Mouse (Mus musculus) heart, embryonic 11.5 days (tissue): ENCODE measurements around the gene Cers5. TPM values are rescaled to one million over a fixed set of nuclear protein-coding genes. Genes with fewer than 3 reads are reported as not detected.
"Not testable (repeated sequence)": the region's sequence is repeated elsewhere in the genome, so short reads cannot be mapped to it uniquely, and the experiment has no call there.

ENCODE experiments used
- ATAC-seq: fragments of 200-750 bp; cut with Nextera tagmentation; replicated peaks from 2 replicates; pipeline ENCODE4 v1.8.0; 2017; ENCODE audit warnings: moderate library complexity; ENCODE audit not compliant: insufficient number of reproducible peaks, low FRiP score, low TSS enrichment
- H3K27ac ChIP-seq: fragments of 300-500 bp; sonication (generic); 2 replicates; pipeline ENCODE4 v1.5.1; 2014; ENCODE audit warnings: mild to moderate bottlenecking, low read depth, low read length
- H3K27me3 ChIP-seq: fragments of 300-500 bp; sonication (generic); 2 replicates; pipeline ENCODE4 v1.6.1; 2014; ENCODE audit warnings: mild to moderate bottlenecking, low read length, mixed read lengths; ENCODE audit not compliant: control insufficient read depth, insufficient read depth
- H3K36me3 ChIP-seq: fragments of 300-500 bp; sonication (generic); 2 replicates; pipeline ENCODE4 v1.6.1; 2014; ENCODE audit warnings: mild to moderate bottlenecking, low read length, moderate library complexity, mixed read lengths; ENCODE audit not compliant: control insufficient read depth, insufficient read depth
- H3K4me1 ChIP-seq: fragments of 300-500 bp; sonication (generic); 2 replicates; pipeline ENCODE4 v1.6.1; 2014; ENCODE audit warnings: low read length; ENCODE audit not compliant: control insufficient read depth, insufficient read depth
- H3K4me2 ChIP-seq: fragments of 300-500 bp; sonication (generic); 2 replicates; pipeline ENCODE4 v1.6.1; 2014; ENCODE audit warnings: mild to moderate bottlenecking, moderate library complexity
- H3K4me3 ChIP-seq: fragments of 300-500 bp; sonication (generic); 2 replicates; pipeline ENCODE4 v1.5.1; 2014; ENCODE audit warnings: low read depth, low read length
- H3K9ac ChIP-seq: fragments of 300-500 bp; sonication (generic); 2 replicates; pipeline ENCODE4 v1.6.1; 2014; ENCODE audit warnings: mild to moderate bottlenecking, low read depth, low read length, moderate library complexity
- H3K9me3 ChIP-seq: fragments of 300-500 bp; sonication (generic); replicated peaks from 2 replicates; pipeline ENCODE4 v1.6.1; 2016; ENCODE audit warnings: low read length; ENCODE audit not compliant: control insufficient read depth
- WGBS: fragments of 180-500 bp; shearing (Covaris S2); extraction: QIAGEN DNeasy Blood & Tissue Kit; methylation state at CpG from one replicate; pipeline ENCODE4 v1.1.7; 2014; ENCODE audit not compliant: insufficient replicate concordance; 5-methylcytosine and 5-hydroxymethylcytosine counted together
- polyA plus RNA-seq: library from polyadenylated mRNA; unstranded; fragments of >200 nt; fragmentation: Nextera tagmentation; extraction: Ambion mirVana; gene quantifications from 2 replicates; pipeline ENCODE4 v1.2.1, GENCODE M21; 2014

Gene Cers5
- polyA plus RNA-seq, 1 experiment from 2014 or later, result 56.1 TPM

DNA sequence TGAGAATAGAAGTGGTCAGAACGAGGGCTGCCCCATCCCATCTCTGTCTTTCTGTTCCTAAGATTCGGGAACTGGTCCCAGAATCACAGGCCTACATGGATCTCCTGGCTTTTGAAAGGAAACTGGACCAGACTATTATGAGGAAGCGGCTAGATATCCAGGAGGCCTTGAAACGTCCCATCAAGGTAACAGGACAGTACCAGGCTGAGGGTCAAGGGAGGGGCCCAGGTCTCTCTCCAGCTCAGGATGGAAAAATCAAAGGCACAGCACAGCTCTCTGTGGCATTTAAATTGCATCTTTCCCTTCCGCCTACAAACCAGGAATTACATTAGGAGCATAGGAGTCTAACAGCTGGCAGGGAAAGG, 69.0 kb downstream of the Cers5 start:
- ATAC-seq, result no peak
- peaks cover 39% of the 10 kb centered on the region for H3K4me1 ChIP-seq

DNA sequence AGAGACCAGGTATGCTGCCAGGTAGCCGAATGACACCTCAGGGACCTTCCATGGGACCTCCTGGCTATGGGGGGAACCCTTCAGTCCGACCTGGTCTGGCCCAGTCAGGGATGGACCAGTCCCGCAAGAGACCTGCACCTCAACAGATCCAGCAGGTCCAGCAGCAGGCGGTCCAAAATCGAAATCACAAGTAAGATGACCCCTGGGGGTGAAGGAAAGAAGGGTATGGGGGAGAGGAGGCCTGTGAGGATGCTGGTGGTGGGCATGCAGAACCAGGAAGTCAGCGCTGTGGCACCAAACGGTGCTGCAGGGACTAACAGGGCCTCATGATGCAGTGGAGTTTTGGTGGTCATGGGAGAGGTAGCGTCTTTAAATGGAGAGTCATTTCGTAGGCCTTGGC, 69.6 kb downstream of the Cers5 start:
- peak overlapping the region; percentile 98 for H3K9ac ChIP-seq
- peaks cover 41% of the 10 kb centered on the region for H3K4me1 ChIP-seq
- no peaks in the 10 kb centered on the region for H3K9me3 ChIP-seq
- peaks cover 19% of the 10 kb centered on the region for H3K36me3 ChIP-seq
- peak overlapping the region; percentile 82 for H3K4me2 ChIP-seq
- 65% methylated on average over 9 of the region's 9 CpGs for WGBS
- H3K4me3 ChIP-seq, result peak overlapping the region; percentile 87
- H3K27ac ChIP-seq, result peak overlapping the region; percentile 98
- ATAC-seq, result no peak
- peaks cover 3% of the 10 kb centered on the region; the same call in 1 of the 2 replicates for H3K27me3 ChIP-seq

More for the DNA sequence above, 69.0 kb downstream of the Cers5 start:
- Histone ChIP-seq H3K4me2 (peak overlapping the region; percentile 82), H3K9ac (0 out of 2 replicates have a peak overlapping the region, but pooled peaks have one; percentile 16), H3K9me3 (no peaks in the 10 kb centered on the region), H3K27me3 (peaks cover under 1% of the 10 kb centered on the region; the same call in 1 of the 2 replicates), H3K36me3 (peaks cover 20% of the 10 kb centered on the region), H3K4me3 (peak overlapping the region; percentile 14; the same call in 1 of the 2 replicates), H3K27ac (peak overlapping the region; percentile 98)
- 72% methylated on average over 5 of the region's 5 CpGs for WGBS

DNA sequence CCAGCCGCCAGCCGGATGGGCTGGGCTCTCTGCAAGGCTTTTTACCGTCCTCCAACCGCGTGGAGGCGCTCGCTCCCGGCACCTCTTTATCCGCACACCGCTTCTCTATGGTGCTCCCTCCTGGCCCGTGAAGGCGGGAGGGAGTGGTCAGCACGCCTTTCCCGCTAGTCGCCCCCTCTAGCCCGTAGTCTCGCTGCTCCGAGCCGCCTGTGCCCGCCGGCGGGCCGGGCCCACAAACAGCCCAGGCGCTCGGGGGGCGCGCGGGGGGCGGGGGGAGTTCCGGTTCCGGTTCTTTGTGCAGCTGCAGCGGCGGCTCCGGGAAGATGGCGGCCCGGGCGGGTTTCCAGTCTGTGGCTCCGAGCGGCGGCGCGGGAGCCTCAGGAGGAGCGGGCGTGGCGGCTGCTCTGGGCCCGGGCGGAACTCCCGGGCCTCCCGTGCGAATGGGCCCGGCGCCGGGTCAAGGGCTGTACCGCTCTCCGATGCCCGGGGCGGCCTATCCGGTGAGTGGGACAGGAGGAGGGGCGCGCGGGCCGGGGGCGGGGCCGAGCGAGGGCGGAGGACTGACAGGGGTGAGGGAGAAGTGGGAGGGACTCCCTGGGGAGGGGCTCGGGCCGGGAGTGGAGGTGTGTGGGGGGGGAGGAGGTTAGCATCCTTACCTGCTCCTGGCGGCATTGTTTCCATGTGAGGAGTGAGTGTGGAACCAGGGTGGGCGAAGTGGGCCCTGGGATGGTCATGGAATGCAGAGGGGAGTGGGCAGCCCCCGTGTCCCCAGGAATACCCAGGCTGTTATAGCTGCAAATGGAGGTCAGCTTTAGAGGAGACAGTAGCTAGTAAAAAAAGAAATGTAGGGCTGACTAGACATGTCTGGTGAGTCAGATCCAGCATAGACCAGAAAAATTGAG, 70.4 kb downstream of the Cers5 start, which contains the start of gene Smarcd1:
TSS of gene Smarcd1 (plus strand) at position 131 of the 902 bp plus-strand sequence.
- ATAC-seq, result peak; percentile 85
- under 1% methylated on average over 62 of the region's 71 CpGs for WGBS
- no peaks in the 10 kb centered on the region for H3K9me3 ChIP-seq
- H3K4me3 ChIP-seq, result peak within 1 kb of the TSS; percentile 87
- peaks cover 7% of the 10 kb centered on the region; the same call in 1 of the 2 replicates for H3K27me3 ChIP-seq
- peaks cover 41% of the 10 kb centered on the region for H3K4me1 ChIP-seq
- H3K4me2 ChIP-seq, result peak within 1 kb of the TSS; percentile 82
- peak within 1 kb of the TSS; percentile 98 for H3K9ac ChIP-seq
- H3K27ac ChIP-seq, result peak within 1 kb of the TSS; percentile 98
- H3K36me3 ChIP-seq, result peaks cover 11% of the 10 kb centered on the region; the same call in 1 of the 2 replicates

DNA sequence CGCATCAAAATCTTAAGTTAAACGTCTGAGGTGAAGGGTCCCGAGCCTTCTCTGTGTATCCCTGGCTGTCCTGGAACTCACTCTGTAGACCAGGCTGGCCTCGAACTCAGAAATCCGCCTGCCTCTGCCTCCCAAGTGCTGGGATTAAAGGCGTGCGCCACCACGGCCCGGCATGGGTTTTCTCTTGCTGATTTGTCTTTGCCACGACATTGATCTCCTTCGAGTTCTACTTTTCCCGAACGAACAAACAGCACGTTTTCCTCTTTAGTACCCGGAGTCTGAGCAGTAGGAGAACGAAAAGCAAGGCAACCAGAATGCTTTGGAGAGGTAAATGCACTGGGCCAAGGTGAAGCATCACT, 71.1 kb downstream of the Cers5 start:
- H3K36me3 ChIP-seq, H3K9me3 ChIP-seq, H3K27me3 ChIP-seq, ATAC-seq: not testable (repeated sequence)
- Histone ChIP-seq H3K4me2 (peak overlapping the region; percentile 82), H3K9ac (peak overlapping the region; percentile 98), H3K4me1 (peaks cover 41% of the 10 kb centered on the region), H3K4me3 (peak overlapping the region; percentile 87), H3K27ac (peak overlapping the region; percentile 98; the same call in 1 of the 2 replicates)
- 35% methylated on average over 16 of the region's 16 CpGs for WGBS

DNA sequence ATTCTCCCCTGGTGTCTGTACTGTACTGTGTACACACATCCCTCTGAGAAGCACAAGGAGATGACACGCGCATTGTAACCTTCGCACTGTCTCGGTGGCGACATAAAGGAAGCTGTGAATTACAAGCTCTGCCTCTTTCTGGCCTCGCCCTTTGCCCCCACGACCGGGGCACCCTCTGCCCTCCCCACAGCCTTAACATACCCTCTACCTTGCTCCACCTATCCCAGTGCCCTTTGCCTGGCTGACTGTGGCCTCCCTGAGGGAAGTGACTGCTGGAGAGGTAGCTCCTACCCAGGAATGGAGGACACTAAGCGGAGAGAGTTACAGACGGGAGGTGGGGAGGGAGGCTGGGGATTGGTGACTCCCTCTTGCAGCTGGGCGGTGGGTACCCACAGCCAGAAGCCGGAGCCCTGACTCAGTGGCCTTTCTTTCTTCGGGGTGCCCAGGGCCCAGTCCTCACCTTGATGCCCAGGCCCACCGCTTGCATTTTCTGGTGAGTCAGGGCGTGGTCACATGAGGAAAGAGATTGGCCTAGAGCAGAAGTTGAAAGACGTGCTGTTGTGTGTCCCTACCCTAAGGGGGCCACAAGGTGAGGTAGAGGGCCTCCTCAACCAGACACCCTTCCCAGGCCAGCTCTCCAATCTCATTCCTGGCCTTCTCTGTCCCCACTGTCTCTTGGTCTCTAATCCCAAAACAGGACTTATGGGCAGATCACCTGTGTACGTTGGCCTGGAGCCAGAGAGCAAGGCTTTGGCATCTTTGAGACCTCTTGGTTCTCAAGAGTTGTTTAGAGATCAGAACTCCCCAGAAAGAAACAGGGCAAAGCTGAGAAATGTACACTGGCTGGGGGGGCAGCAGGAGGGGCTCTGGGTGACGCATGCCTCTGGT, 72.2 kb downstream of the Cers5 start:
- H3K36me3 ChIP-seq, result no peaks in the 10 kb centered on the region; the same call in 1 of the 2 replicates
- H3K4me3 ChIP-seq, result no peak overlapping the region
- no peak overlapping the region for H3K9ac ChIP-seq
- H3K9me3 ChIP-seq, result no peaks in the 10 kb centered on the region
- 83% methylated on average over 18 of the region's 18 CpGs for WGBS
- no peak overlapping the region for H3K4me2 ChIP-seq
- peaks cover 7% of the 10 kb centered on the region; the same call in 1 of the 2 replicates for H3K27me3 ChIP-seq
- peaks cover 36% of the 10 kb centered on the region for H3K4me1 ChIP-seq
- no peak overlapping the region for H3K27ac ChIP-seq
- no peak for ATAC-seq

DNA sequence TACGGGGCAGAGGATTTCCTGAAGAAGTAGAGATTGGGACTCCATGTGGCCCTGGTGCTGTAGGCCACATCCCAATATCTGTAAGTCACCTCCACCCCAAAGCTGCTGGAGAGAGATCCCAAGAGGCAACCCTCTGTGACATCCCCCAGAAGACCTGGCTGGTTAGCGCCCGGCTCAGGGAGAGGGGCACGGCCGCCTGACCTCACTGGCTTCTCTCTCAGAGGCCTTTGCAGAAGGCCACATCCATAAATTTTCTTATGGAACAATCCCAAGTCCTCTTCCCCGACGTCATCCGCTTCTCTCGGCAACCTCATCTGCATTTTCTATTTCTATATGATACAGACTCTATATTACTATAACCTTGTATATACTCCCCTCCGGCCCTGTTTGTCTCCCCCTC, 73.0 kb downstream of the Cers5 start:
- WGBS, result 87% methylated on average over 10 of the region's 10 CpGs
- no peak for ATAC-seq
- H3K9ac ChIP-seq, result no peak overlapping the region

DNA sequence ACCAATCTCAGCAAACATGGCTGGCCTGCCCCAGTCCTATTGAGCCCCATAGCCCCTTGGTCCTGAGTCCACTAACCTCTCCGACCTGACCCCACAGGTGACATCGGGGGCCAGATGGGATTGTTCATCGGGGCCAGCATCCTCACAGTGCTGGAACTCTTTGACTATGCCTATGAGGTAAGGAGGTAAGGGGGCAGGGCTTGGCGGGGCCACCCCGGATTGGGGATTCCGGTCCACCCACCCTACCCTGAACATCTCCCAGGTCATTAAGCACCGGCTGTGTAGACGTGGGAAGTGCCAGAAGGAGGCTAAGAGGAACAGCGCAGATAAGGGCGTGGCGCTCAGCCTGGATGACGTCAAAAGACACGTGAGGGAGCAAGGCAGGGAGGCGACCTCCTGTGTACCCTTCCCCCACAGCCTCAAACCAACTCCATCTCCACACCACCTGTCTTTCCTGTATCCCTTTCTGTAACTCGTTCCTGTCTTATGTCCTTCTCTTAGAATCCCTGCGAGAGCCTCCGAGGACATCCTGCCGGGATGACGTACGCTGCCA, 74.1 kb downstream of the Cers5 start:
- H3K4me1 ChIP-seq, result peaks cover 31% of the 10 kb centered on the region
- 27% methylated on average over 20 of the region's 20 CpGs for WGBS
- H3K4me2 ChIP-seq, result 0 out of 2 replicates have a peak overlapping the region, but pooled peaks have one; percentile 9

More for the DNA sequence above, 73.0 kb downstream of the Cers5 start:
- no peak overlapping the region for H3K4me3 ChIP-seq
- no peaks in the 10 kb centered on the region for H3K36me3 ChIP-seq
- no peaks in the 10 kb centered on the region for H3K9me3 ChIP-seq
- H3K4me2 ChIP-seq, result no peak overlapping the region
- H3K27ac ChIP-seq, result no peak overlapping the region
- peaks cover 38% of the 10 kb centered on the region for H3K4me1 ChIP-seq
- H3K27me3 ChIP-seq, result peaks cover 7% of the 10 kb centered on the region; the same call in 1 of the 2 replicates

DNA sequence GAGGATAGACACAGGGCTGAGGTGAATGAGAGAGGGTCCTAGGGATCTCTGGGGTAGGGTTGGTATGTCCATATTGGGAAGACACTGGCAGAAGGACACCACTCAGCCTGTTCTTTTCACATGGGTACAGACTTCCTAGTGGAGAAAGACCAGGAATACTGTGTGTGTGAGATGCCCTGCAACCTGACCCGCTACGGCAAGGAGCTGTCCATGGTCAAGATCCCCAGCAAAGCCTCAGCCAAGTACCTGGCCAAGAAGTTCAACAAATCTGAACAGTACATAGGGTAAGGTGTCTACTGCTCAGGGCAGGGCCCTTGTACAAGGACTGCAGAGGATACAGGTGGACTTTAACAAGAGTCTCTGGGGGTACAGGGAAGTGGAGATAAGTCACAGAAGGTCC, 75.4 kb downstream of the Cers5 start:
- Histone ChIP-seq H3K27ac (no peak overlapping the region), H3K4me3 (no peak overlapping the region), H3K9me3 (no peaks in the 10 kb centered on the region), H3K4me1 (peaks cover 20% of the 10 kb centered on the region), H3K36me3 (no peaks in the 10 kb centered on the region), H3K4me2 (no peak overlapping the region), H3K9ac (no peak overlapping the region), H3K27me3 (peaks cover 8% of the 10 kb centered on the region; the same call in 1 of the 2 replicates)
- ATAC-seq, result no peak
- WGBS, result 6% methylated on average over 2 of the region's 2 CpGs

More for the DNA sequence above, 74.1 kb downstream of the Cers5 start:
- Histone ChIP-seq H3K27me3 (peaks cover 7% of the 10 kb centered on the region; the same call in 1 of the 2 replicates), H3K27ac (no peak overlapping the region), H3K4me3 (no peak overlapping the region), H3K9me3 (no peaks in the 10 kb centered on the region), H3K9ac (no peak overlapping the region), H3K36me3 (no peaks in the 10 kb centered on the region)
- no peak for ATAC-seq
